Mouse (Mus musculus): ENCODE measurements around the gene Ogfod3. TPM values are rescaled to one million over a fixed set of nuclear protein-coding genes. Genes with fewer than 3 reads are reported as not detected.

Gene Ogfod3
- total and polyA plus RNA-seq, 3 experiments, result 12.3 to 12.7 TPM; not detected in 1

GRCm38 (mm10) chr11:121235475-121236238 is 31.1 kb upstream of the Ogfod3 start (continued):
- TF ChIP-seq RCOR1 (IDR thresholded peaks at IDR 0.05; ENCODE audit: low read depth, low read length) (no peak), ZNF384 (IDR thresholded peaks at IDR 0.05; ENCODE audit: low read depth, low read length) (no peak), E2F4 (IDR thresholded peaks at IDR 0.05; ENCODE audit: borderline replicate concordance, low read depth, low read length) (peak; percentile 80; the same call in 1 of the 2 replicates), RAD21 (IDR thresholded peaks at IDR 0.05; ENCODE audit: low read depth, low read length) (peak; percentile 67), ZC3H11A (IDR thresholded peaks at IDR 0.05; ENCODE audit: low read depth, low read length) (peak; percentile 36; the same call in 1 of the 2 replicates), USF1 (IDR thresholded peaks at IDR 0.05; ENCODE audit: low read depth, low read length) (peak; percentile 51; the same call in 1 of the 2 replicates), SIN3A (IDR thresholded peaks at IDR 0.05; ENCODE audit: low read length) (peak; percentile 86)

GRCm38 (mm10) chr11:121232706-121233105 is 28.2 kb upstream of the Ogfod3 start:
- Histone ChIP-seq H3K4me1 (ENCODE audit: control insufficient read depth in 1 of 2, insufficient read depth in 2 of 2, low read length in 2 of 2) (peaks cover 26 to 27% of the 10 kb centered on the region in 2 experiments), H3K9me3 (replicated peaks; ENCODE audit: insufficient read depth, low read length) (no peaks in the 10 kb centered on the region), H3K4me3 (ENCODE audit: control insufficient read depth in 1 of 2, insufficient read depth in 1 of 2, low read depth in 2 of 2, low read length in 2 of 2) (no peak overlapping the region), H3K36me3 (ENCODE audit: control insufficient read depth in 1 of 2, insufficient read depth in 2 of 2, low read length in 2 of 2) (peaks cover 0 to 41% of the 10 kb centered on the region in 2 experiments; a peak in 2 of 4 replicates), H3K9ac (ENCODE audit: control insufficient read depth, low read depth, low read length, poor library complexity, severe bottlenecking) (peak overlapping the region; percentile 18; the same call in 1 of the 2 replicates), H3K27ac (ENCODE audit: control insufficient read depth, low read depth, low read length) (peak overlapping the region; percentile 20; the same call in 1 of the 2 replicates), H3K27me3 (ENCODE audit: control insufficient read depth in 1 of 2, insufficient read depth in 2 of 2, low read length in 2 of 2) (no peaks in the 10 kb centered on the region), H3K79me2 (ENCODE audit: control insufficient read depth, insufficient read depth, low read length, poor library complexity) (peaks cover 15% of the 10 kb centered on the region)
- peak; percentile 62 for DNase-seq (ENCODE audit: low read depth, low spot score)
- TF ChIP-seq ZC3H11A (IDR thresholded peaks at IDR 0.05; ENCODE audit: low read depth, low read length) (no peak), JUND (IDR thresholded peaks at IDR 0.05; ENCODE audit: low read depth, low read length) (no peak), NELFE (IDR thresholded peaks at IDR 0.05; ENCODE audit: low read depth, low read length) (peak; percentile 41; the same call in 1 of the 2 replicates), TBP (IDR thresholded peaks at IDR 0.05; ENCODE audit: low read depth, low read length) (peak; percentile 75), RCOR1 (IDR thresholded peaks at IDR 0.05; ENCODE audit: low read depth, low read length) (no peak), SIN3A (IDR thresholded peaks at IDR 0.05; ENCODE audit: low read length) (peak; percentile 33; the same call in 1 of the 2 replicates), CTCF (IDR thresholded peaks at IDR 0.05 in 2 of 3, conservative IDR thresholded peaks at IDR 0.05 in 1 of 3; ENCODE audit: control insufficient read depth in 1 of 3, insufficient read depth in 1 of 3, low read depth in 2 of 3, low read length in 3 of 3, poor library complexity in 1 of 3, severe bottlenecking in 1 of 3) (no peak), TCF12 (IDR thresholded peaks at IDR 0.05; ENCODE audit: low read depth, low read length) (no peak), E2F4 (IDR thresholded peaks at IDR 0.05; ENCODE audit: borderline replicate concordance, low read depth, low read length) (no peak), MEF2A (IDR thresholded peaks at IDR 0.05; ENCODE audit: extremely low read depth, insufficient replicate concordance, low read depth, low read length, poor library complexity, severe bottlenecking) (0 out of 2 replicates have a peak, but pooled peaks have one; percentile 11), POLR2AphosphoS2 (IDR thresholded peaks at IDR 0.05; ENCODE audit: low read length) (no peak), SMC3 (IDR thresholded peaks at IDR 0.05; ENCODE audit: low read depth, low read length) (no peak), POLR2AphosphoS5 (IDR thresholded peaks at IDR 0.05; ENCODE audit: borderline replicate concordance, low read depth, low read length) (no peak), CHD2 (IDR thresholded peaks at IDR 0.05; ENCODE audit: low read length) (no peak), HCFC1 (IDR thresholded peaks at IDR 0.05; ENCODE audit: low read depth, low read length) (no peak), POLR2A (IDR thresholded peaks at IDR 0.05; ENCODE audit: control insufficient read depth in 1 of 2, insufficient read depth in 1 of 2, low read depth in 1 of 2, low read length in 2 of 2, poor library complexity in 1 of 2) (no peak), ETS1 (IDR thresholded peaks at IDR 0.05; ENCODE audit: low read depth, low read length) (no peak), UBTF (IDR thresholded peaks at IDR 0.05; ENCODE audit: borderline replicate concordance, insufficient read depth, low read depth, low read length) (no peak), ZNF384 (IDR thresholded peaks at IDR 0.05; ENCODE audit: low read depth, low read length) (no peak), USF1 (IDR thresholded peaks at IDR 0.05; ENCODE audit: low read depth, low read length) (no peak), BHLHE40 (IDR thresholded peaks at IDR 0.05; ENCODE audit: borderline replicate concordance, low read depth, low read length) (no peak), GABPA (IDR thresholded peaks at IDR 0.05; ENCODE audit: low read depth, low read length) (no peak), EP300 (IDR thresholded peaks at IDR 0.05; ENCODE audit: low read depth in 1 of 2, low read length in 2 of 2) (0 out of 4 replicates have a peak, but pooled peaks of 1 of the 2 experiments have one; percentile 43), MAFK (IDR thresholded peaks at IDR 0.05; ENCODE audit: borderline replicate concordance, low read depth, low read length) (no peak), MAZ (IDR thresholded peaks at IDR 0.05; ENCODE audit: low read depth, low read length) (no peak), RAD21 (IDR thresholded peaks at IDR 0.05; ENCODE audit: low read depth, low read length) (no peak), ELF1 (IDR thresholded peaks at IDR 0.05; ENCODE audit: low read depth, low read length) (no peak), CHD1 (IDR thresholded peaks at IDR 0.05; ENCODE audit: low read depth, low read length) (no peak), ZMIZ1 (IDR thresholded peaks at IDR 0.05; ENCODE audit: low read depth, low read length) (peak; percentile 58; the same call in 1 of the 2 replicates), MAX (IDR thresholded peaks at IDR 0.05; ENCODE audit: low read length) (no peak), NRF1 (IDR thresholded peaks at IDR 0.05; ENCODE audit: insufficient read depth, low read depth, low read length, poor library complexity, severe bottlenecking) (0 out of 2 replicates have a peak, but pooled peaks have one; percentile 9), GATA1 (IDR thresholded peaks at IDR 0.05; ENCODE audit: low read depth, low read length) (no peak)
